Mouse (Mus musculus): ENCODE data around the gene Phc3. TPM values are rescaled to one million over a fixed set of nuclear protein-coding genes. Genes with fewer than 3 reads are reported as not detected.

Phc3 gene
- 11.0 and 13.5 TPM in 2 replicates for polyA plus RNA-seq (2014; fragmentation: Nextera tagmentation; extraction: Ambion mirVana)

DNA sequence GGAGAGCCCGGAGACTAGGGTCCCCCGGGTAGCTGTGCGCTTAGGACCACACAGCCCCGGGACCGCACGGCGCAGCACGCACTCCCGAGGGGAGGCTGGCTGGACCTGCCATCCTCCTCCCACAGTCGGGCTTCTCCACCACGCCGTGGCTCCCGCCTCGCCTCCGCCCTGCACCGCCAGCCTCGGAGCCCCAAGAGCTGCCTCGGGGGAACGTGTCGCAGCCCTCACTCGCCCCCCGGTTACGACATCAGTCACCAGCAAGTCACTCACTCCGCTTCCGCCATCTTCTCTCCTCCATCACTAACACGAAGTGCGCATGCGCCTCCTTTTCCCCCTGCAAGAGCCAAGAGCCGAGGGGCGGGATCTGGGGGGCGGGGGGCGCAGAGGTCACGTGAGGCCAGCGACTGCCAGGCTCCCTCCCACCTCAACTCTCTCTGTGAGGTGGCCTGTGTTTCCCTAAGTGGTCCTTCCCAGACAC, at the start of gene Phc3:
Gene Phc3, minus strand, starts transcription at position 312 of the 478 bp plus-strand sequence.
- H3K4me3 ChIP-seq (ENCODE audit: low read depth, low read length) = peak within 1 kb of the TSS; percentile 98
- no peaks in the 10 kb centered on the region for H3K9me3 ChIP-seq (ENCODE audit: control insufficient read depth, low read length)
- peaks cover 4% of the 10 kb centered on the region; the same call in 1 of the 2 replicates for H3K4me1 ChIP-seq (ENCODE audit: control insufficient read depth, insufficient read depth, low read length)
- peaks cover 4% of the 10 kb centered on the region; the same call in 1 of the 2 replicates for H3K27me3 ChIP-seq (ENCODE audit: control insufficient read depth, insufficient read depth, low read length)
- peaks cover 4% of the 10 kb centered on the region; the same call in 1 of the 2 replicates for H3K36me3 ChIP-seq (ENCODE audit: control insufficient read depth, insufficient read depth, low read length)
- ATAC-seq (ENCODE audit: low read depth) = peak; percentile 94
- H3K27ac ChIP-seq (ENCODE audit: low read depth, low read length) = peak within 1 kb of the TSS; percentile 86
- peak within 1 kb of the TSS; percentile 59 for H3K4me2 ChIP-seq (ENCODE audit: low read depth, low read length)
- WGBS = under 1% methylated on average over 31 of the region's 34 CpGs
- H3K9ac ChIP-seq (replicated peaks; ENCODE audit: low read depth, low read length) = peak within 1 kb of the TSS; percentile 90

DNA sequence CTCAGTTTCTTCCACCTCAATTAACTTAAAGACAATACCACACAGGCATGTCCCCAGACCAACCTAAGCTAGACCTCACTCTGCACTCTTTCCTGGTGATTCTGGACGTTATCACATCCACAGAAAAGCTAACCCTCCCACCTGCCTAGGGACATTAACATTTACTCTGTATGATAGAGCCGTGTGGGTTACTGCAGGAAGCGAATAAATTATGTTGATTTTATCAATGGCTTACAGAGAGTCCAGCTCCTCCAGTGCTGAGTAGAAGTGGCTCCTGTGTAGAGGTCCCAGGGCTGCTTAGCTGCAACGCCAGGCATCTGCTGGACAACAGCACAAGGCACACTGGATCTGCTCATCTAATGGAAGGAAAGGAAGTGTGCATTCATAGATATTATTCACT, 48.4 kb upstream of the Phc3 start:
- H3K4me1 ChIP-seq (ENCODE audit: control insufficient read depth, insufficient read depth, low read length) = 0 out of 2 replicates have a peak, but pooled peaks cover 8% of the 10 kb centered on the region
- H3K36me3 ChIP-seq (ENCODE audit: control insufficient read depth, insufficient read depth, low read length) = no peaks in the 10 kb centered on the region
- ATAC-seq (ENCODE audit: low read depth) = peak; percentile 16; the same call in 1 of the 2 replicates
- no peaks in the 10 kb centered on the region for H3K9me3 ChIP-seq (ENCODE audit: control insufficient read depth, low read length)
- H3K4me2 ChIP-seq (ENCODE audit: low read depth, low read length) = no peak overlapping the region
- no peak overlapping the region for H3K27ac ChIP-seq (ENCODE audit: low read depth, low read length)
- no peak overlapping the region for H3K9ac ChIP-seq (replicated peaks; ENCODE audit: low read depth, low read length)
- no peaks in the 10 kb centered on the region for H3K27me3 ChIP-seq (ENCODE audit: control insufficient read depth, insufficient read depth, low read length)
- H3K4me3 ChIP-seq (ENCODE audit: low read depth, low read length) = no peak overlapping the region
- 57% methylated on average over 4 of the region's 4 CpGs for WGBS

DNA sequence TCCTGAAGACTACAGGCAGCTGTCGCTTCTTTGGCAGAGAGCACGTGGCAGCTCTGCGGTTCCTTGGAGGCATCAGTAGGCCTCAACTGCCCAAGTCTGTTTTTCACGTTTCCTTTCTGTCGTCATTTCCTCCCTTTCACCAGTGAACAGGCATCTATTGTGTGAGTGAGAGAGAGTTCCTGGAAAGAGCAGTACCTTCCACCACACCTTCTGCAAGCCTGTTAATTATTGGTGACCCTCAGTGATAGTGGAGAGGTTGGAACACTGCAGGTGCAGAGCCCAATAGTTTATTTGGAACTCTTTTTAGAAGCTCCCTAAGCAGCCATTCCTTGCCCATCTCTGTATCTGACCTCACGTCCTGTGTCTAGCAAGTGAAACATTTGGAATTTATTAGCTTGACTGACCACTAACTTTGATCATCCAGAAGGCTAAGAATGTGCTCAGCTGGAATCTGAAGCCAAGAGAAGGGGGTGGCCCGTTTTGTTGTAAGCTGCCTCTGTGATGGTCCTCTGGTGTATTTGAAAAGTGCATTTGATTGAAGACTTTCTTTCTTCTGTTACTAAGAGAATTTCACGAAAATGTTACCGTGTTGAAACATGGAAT, 47.5 kb upstream of the Phc3 start:
- WGBS = 55% methylated on average over 9 of the region's 9 CpGs
- no peak for ATAC-seq (ENCODE audit: low read depth)
- Histone ChIP-seq H3K27ac (ENCODE audit: low read depth, low read length) (no peak overlapping the region), H3K27me3 (ENCODE audit: control insufficient read depth, insufficient read depth, low read length) (no peaks in the 10 kb centered on the region), H3K9ac (replicated peaks; ENCODE audit: low read depth, low read length) (no peak overlapping the region), H3K36me3 (ENCODE audit: control insufficient read depth, insufficient read depth, low read length) (no peaks in the 10 kb centered on the region), H3K4me3 (ENCODE audit: low read depth, low read length) (no peak overlapping the region), H3K4me2 (ENCODE audit: low read depth, low read length) (no peak overlapping the region), H3K9me3 (ENCODE audit: control insufficient read depth, low read length) (no peaks in the 10 kb centered on the region), H3K4me1 (ENCODE audit: control insufficient read depth, insufficient read depth, low read length) (0 out of 2 replicates have a peak, but pooled peaks cover 8% of the 10 kb centered on the region)

- Histone ChIP-seq H3K4me3 (ENCODE audit: low read depth, low read length) (no peak overlapping the region), H3K9me3 (ENCODE audit: control insufficient read depth, low read length) (no peaks in the 10 kb centered on the region), H3K4me1 (ENCODE audit: control insufficient read depth, insufficient read depth, low read length) (0 out of 2 replicates have a peak, but pooled peaks cover 8% of the 10 kb centered on the region), H3K36me3 (ENCODE audit: control insufficient read depth, insufficient read depth, low read length) (no peaks in the 10 kb centered on the region), H3K27me3 (ENCODE audit: control insufficient read depth, insufficient read depth, low read length) (no peaks in the 10 kb centered on the region), H3K27ac (ENCODE audit: low read depth, low read length) (no peak overlapping the region), H3K4me2 (ENCODE audit: low read depth, low read length) (no peak overlapping the region), H3K9ac (replicated peaks; ENCODE audit: low read depth, low read length) (no peak overlapping the region)
- no peak for ATAC-seq (ENCODE audit: low read depth)
- 82% methylated on average over 10 of the region's 10 CpGs for WGBS
Observed at GRCm38 (mm10) chr3:31015682-31016443, 46.6 kb upstream of the Phc3 start.

GRCm38 (mm10) chr3:31014374-31014773, 45.2 kb upstream of the Phc3 start:
- Histone ChIP-seq H3K27ac (ENCODE audit: low read depth, low read length) (no peak overlapping the region), H3K4me3 (ENCODE audit: low read depth, low read length) (no peak overlapping the region), H3K36me3 (ENCODE audit: control insufficient read depth, insufficient read depth, low read length) (no peaks in the 10 kb centered on the region), H3K9me3 (ENCODE audit: control insufficient read depth, low read length) (no peaks in the 10 kb centered on the region), H3K27me3 (ENCODE audit: control insufficient read depth, insufficient read depth, low read length) (no peaks in the 10 kb centered on the region), H3K9ac (replicated peaks; ENCODE audit: low read depth, low read length) (no peak overlapping the region), H3K4me1 (ENCODE audit: control insufficient read depth, insufficient read depth, low read length) (0 out of 2 replicates have a peak, but pooled peaks cover 8% of the 10 kb centered on the region), H3K4me2 (ENCODE audit: low read depth, low read length) (no peak overlapping the region)
- WGBS = 87% methylated on average over 2 of the region's 2 CpGs
- ATAC-seq (ENCODE audit: low read depth) = no peak

- ATAC-seq (ENCODE audit: low read depth) = 0 out of 2 replicates have a peak, but pooled peaks have one; percentile 7
- H3K27me3 ChIP-seq (ENCODE audit: control insufficient read depth, insufficient read depth, low read length) = no peaks in the 10 kb centered on the region
- H3K4me2 ChIP-seq (ENCODE audit: low read depth, low read length) = no peak overlapping the region
- H3K4me3 ChIP-seq (ENCODE audit: low read depth, low read length) = no peak overlapping the region
- no peaks in the 10 kb centered on the region for H3K36me3 ChIP-seq (ENCODE audit: control insufficient read depth, insufficient read depth, low read length)
- H3K9ac ChIP-seq (replicated peaks; ENCODE audit: low read depth, low read length) = no peak overlapping the region
- no peaks in the 10 kb centered on the region for H3K9me3 ChIP-seq (ENCODE audit: control insufficient read depth, low read length)
- H3K4me1 ChIP-seq (ENCODE audit: control insufficient read depth, insufficient read depth, low read length) = no peaks in the 10 kb centered on the region
- 79% methylated on average over 6 of the region's 6 CpGs for WGBS
- no peak overlapping the region for H3K27ac ChIP-seq (ENCODE audit: low read depth, low read length)
Observed at GRCm38 (mm10) chr3:31004320-31005209, 35.4 kb upstream of the Phc3 start.

DNA sequence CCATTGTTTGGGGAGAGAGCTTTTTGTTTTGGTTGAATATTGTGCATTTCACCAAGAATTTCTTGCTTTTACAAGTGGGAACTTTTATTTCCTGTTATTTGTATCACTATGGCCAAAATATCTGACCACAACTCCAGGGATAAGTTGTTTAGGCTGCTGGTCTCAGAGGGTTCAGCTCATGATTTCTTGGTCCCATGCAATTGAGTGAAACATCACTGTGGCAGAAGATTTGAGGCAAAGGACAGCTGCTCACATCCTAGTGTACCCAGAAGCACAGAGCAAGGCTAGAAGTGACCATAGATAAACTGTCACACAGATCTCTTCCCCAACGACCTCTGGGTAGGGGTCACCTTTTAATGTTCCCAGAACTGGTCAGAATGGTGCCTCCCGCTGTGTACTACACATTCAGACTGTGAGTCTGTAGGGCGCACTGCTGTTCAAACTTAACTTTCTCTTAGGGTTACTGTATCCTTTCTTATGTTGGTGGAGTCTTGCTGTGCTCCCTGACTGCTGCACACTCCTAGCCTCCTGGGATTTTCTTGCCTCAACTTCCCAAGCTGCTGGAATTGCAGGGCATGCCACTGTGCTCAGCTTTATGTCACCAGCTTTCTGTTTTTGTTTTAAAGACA, 31.9 kb upstream of the Phc3 start:
- WGBS = 28% methylated on average over 3 of the region's 3 CpGs
- Histone ChIP-seq H3K9me3 (ENCODE audit: control insufficient read depth, low read length) (no peaks in the 10 kb centered on the region), H3K4me1 (ENCODE audit: control insufficient read depth, insufficient read depth, low read length) (peaks cover 8% of the 10 kb centered on the region), H3K4me3 (ENCODE audit: low read depth, low read length) (no peak overlapping the region), H3K36me3 (ENCODE audit: control insufficient read depth, insufficient read depth, low read length) (no peaks in the 10 kb centered on the region), H3K27me3 (ENCODE audit: control insufficient read depth, insufficient read depth, low read length) (no peaks in the 10 kb centered on the region), H3K4me2 (ENCODE audit: low read depth, low read length) (no peak overlapping the region), H3K27ac (ENCODE audit: low read depth, low read length) (no peak overlapping the region), H3K9ac (replicated peaks; ENCODE audit: low read depth, low read length) (no peak overlapping the region)
- ATAC-seq (ENCODE audit: low read depth) = no peak

DNA sequence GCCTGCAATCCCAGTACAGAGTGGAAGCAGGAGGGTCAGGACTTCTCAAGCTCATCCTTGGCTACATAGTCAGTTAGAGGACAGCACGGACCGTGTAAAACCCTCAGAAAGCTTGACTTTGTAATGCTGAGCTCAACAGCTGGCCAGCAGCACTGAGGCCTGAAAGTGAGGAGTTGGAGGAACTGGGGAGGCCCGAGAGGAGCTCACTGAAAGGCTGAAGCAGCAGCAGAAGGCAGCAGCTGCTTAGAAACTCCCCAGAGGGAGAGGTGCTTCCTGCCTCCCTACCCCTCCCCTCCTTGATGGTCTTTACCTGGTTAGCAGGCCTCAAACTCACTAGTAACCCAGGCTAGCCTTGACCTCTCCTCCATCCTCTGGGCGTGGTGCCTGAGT, 30.8 kb upstream of the Phc3 start:
- H3K27me3 ChIP-seq (ENCODE audit: control insufficient read depth, insufficient read depth, low read length) = no peaks in the 10 kb centered on the region
- H3K36me3 ChIP-seq (ENCODE audit: control insufficient read depth, insufficient read depth, low read length) = no peaks in the 10 kb centered on the region
- H3K4me3 ChIP-seq (ENCODE audit: low read depth, low read length) = no peak overlapping the region
- H3K27ac ChIP-seq (ENCODE audit: low read depth, low read length) = no peak overlapping the region
- no peaks in the 10 kb centered on the region for H3K9me3 ChIP-seq (ENCODE audit: control insufficient read depth, low read length)
- H3K4me1 ChIP-seq (ENCODE audit: control insufficient read depth, insufficient read depth, low read length) = peaks cover 8% of the 10 kb centered on the region
- 31% methylated on average over 4 of the region's 4 CpGs for WGBS
- no peak overlapping the region for H3K4me2 ChIP-seq (ENCODE audit: low read depth, low read length)
- H3K9ac ChIP-seq (replicated peaks; ENCODE audit: low read depth, low read length) = no peak overlapping the region
- no peak for ATAC-seq (ENCODE audit: low read depth)

Data from neural tube, embryonic 14.5 days (tissue).